Mouse (Mus musculus) kidney, embryonic 14.5 days (tissue): ENCODE measurements at regions not wholly inside any gene's neighbourhood (a gene's known extent, or its start where the extent isn't known, plus 50 kb on each side); places are given as distances from the start of the nearest gene placed in this dataset.

Source experiments
- ATAC-seq: fragments of 200-750 bp; cut with Nextera tagmentation; 2 replicates; pipeline ENCODE4 v1.8.0; 2017; ENCODE audit warnings: moderate number of reproducible peaks, mild to moderate bottlenecking, moderate TSS enrichment, moderate library complexity; ENCODE audit not compliant: low FRiP score, low TSS enrichment
- H3K27ac ChIP-seq: fragments of 300-500 bp; sonication (generic); 2 replicates; pipeline ENCODE4 v1.5.1; 2014; ENCODE audit warnings: low read depth, mild to moderate bottlenecking, low read length, moderate library complexity, mixed read lengths
- H3K27me3 ChIP-seq: fragments of 300-500 bp; sonication (generic); 2 replicates; pipeline ENCODE4 v1.6.1; 2014; ENCODE audit warnings: mild to moderate bottlenecking, low read length; ENCODE audit not compliant: control insufficient read depth, insufficient read depth
- H3K36me3 ChIP-seq: fragments of 300-500 bp; sonication (generic); 2 replicates; pipeline ENCODE4 v1.6.1; 2014; ENCODE audit warnings: low read length, mixed read lengths; ENCODE audit not compliant: control insufficient read depth, insufficient read depth
- H3K4me1 ChIP-seq: fragments of 300-500 bp; sonication (generic); 2 replicates; pipeline ENCODE4 v1.6.1; 2014; ENCODE audit warnings: low read length, mixed read lengths; ENCODE audit not compliant: control insufficient read depth, insufficient read depth
- H3K4me2 ChIP-seq: fragments of 300-500 bp; sonication (generic); replicated peaks from 2 replicates; pipeline ENCODE4 v1.6.1; 2014; ENCODE audit warnings: low read depth, mild to moderate bottlenecking, low read length
- H3K4me3 ChIP-seq: fragments of 300-500 bp; sonication (generic); 2 replicates; pipeline ENCODE4 v1.5.1; 2014; ENCODE audit warnings: mild to moderate bottlenecking, low read length
- H3K9ac ChIP-seq: fragments of 300-500 bp; sonication (generic); 2 replicates; pipeline ENCODE4 v1.6.1; 2014; ENCODE audit warnings: low read depth, mild to moderate bottlenecking, low read length, moderate library complexity
- H3K9me3 ChIP-seq: fragments of 300-500 bp; sonication (generic); 2 replicates; pipeline ENCODE4 v1.6.1; 2016; ENCODE audit warnings: low read length; ENCODE audit not compliant: control insufficient read depth
- WGBS: fragments of 180-500 bp; shearing (Covaris S2); extraction: QIAGEN DNeasy Blood & Tissue Kit; methylation state at CpG from one replicate; pipeline ENCODE4 v1.1.7; 2014; 5-methylcytosine and 5-hydroxymethylcytosine counted together

DNA sequence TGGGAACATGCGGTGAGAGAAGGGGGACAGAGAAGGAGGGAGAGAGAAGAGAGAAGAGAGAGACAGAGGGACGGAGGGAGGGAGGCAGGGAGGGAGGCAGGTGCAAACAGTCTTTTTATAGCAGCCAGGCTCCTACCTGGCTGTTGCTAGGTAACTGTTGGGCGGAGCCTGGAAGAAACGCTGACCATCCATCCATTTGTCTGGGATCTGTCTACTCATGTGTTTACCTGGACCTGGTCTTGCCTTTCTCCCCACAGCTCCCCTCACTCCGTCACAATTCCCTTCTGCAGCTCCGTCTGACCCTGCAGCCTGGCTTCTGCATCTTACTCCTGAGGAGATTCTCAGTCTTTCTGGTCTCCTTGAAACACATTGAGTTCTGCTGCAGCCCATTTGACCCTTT is 144.5 kb downstream of the Ddx11 start:
- H3K4me2 ChIP-seq, result no peak overlapping the region
- no peak overlapping the region for H3K4me3 ChIP-seq
- no peaks in the 10 kb centered on the region for H3K36me3 ChIP-seq
- H3K27ac ChIP-seq, result no peak overlapping the region
- 53% methylated on average over 6 of the region's 6 CpGs for WGBS
- H3K4me1 ChIP-seq, result no peaks in the 10 kb centered on the region
- H3K9me3 ChIP-seq, result no peaks in the 10 kb centered on the region
- no peak for ATAC-seq
- no peak overlapping the region for H3K9ac ChIP-seq
- H3K27me3 ChIP-seq, result no peaks in the 10 kb centered on the region; the same call in 1 of the 2 replicates

DNA sequence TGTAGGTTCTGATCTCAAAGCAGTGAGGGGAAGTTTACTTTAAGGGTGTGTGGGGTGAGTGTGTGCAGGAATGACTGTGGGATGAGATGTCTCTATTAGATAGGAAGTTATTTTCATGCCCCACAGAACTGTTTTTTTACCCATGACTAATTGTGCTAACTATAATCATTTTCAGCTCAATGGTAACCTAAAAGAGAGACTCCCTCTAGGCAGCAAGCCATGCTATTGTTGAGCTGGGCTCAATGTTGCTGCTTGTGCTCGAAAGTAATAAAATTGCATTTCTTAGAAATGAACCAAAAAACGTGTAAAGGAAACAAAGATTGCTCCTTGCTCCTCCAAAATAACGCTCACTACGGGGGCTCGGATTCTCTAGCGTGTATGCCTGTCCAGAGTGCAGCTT is 146.2 kb downstream of the Ddx11 start:
- H3K4me3 ChIP-seq, result no peak overlapping the region
- no peak overlapping the region for H3K4me2 ChIP-seq
- ATAC-seq, result no peak
- no peak overlapping the region for H3K27ac ChIP-seq
- H3K27me3 ChIP-seq, result no peaks in the 10 kb centered on the region; the same call in 1 of the 2 replicates
- H3K36me3 ChIP-seq, result no peaks in the 10 kb centered on the region
- no peak overlapping the region for H3K9ac ChIP-seq
- no peaks in the 10 kb centered on the region for H3K9me3 ChIP-seq
- WGBS, result 78% methylated on average over 6 of the region's 6 CpGs
- no peaks in the 10 kb centered on the region for H3K4me1 ChIP-seq

DNA sequence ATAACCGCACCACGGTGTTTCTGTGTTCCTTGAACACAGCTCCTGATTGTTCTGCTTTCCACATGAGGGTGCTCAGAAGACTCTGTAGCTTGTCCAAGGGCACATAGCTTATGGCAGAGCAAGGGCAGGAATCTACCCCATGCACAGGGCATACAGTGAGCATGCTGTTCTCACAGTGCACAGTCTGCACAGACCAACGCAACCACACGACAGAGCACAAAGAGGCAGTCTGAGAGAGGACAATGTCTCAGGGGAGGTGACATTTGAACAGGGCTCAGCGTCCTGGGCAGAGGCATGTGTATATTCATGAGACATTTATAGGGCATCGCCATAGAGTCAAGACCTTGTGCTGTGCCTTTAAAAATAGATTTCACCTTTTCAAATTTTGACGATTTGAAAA is 148.6 kb downstream of the Ddx11 start:
- ATAC-seq, result no peak
- Histone ChIP-seq H3K9me3 (no peaks in the 10 kb centered on the region), H3K4me2 (no peak overlapping the region), H3K4me3 (no peak overlapping the region), H3K4me1 (no peaks in the 10 kb centered on the region), H3K27ac (no peak overlapping the region), H3K36me3 (no peaks in the 10 kb centered on the region), H3K9ac (no peak overlapping the region), H3K27me3 (no peaks in the 10 kb centered on the region; the same call in 1 of the 2 replicates)
- 87% methylated on average over 7 of the region's 7 CpGs for WGBS

DNA sequence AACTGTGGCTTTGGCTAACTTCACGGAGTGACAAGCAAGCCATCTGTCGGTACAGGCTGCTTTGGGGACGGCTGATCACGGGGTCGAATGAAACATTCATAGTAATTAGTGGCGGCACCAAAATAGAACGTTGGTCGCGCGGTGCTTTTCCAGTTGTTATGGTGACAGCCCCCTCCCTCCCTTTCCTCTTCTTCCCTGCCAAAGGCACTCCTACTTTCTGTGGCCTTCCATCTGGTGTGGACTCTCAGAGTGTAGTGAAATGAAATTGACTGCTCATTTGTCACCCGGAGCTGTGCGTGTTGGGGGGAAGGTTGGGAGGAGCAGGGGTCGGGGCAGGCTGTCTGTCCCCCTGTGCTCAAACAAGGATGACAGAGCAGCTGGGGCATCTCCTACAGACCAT is 153.5 kb downstream of the Ddx11 start:
- no peak overlapping the region for H3K27ac ChIP-seq
- no peaks in the 10 kb centered on the region for H3K4me1 ChIP-seq
- H3K4me3 ChIP-seq, result no peak overlapping the region
- WGBS, result 36% methylated on average over 13 of the region's 13 CpGs
- H3K27me3 ChIP-seq, result no peaks in the 10 kb centered on the region
- H3K9me3 ChIP-seq, result no peaks in the 10 kb centered on the region
- 0 out of 2 replicates have a peak, but pooled peaks have one; percentile 43 for ATAC-seq
- no peak overlapping the region for H3K9ac ChIP-seq
- H3K4me2 ChIP-seq, result no peak overlapping the region; the same call in 1 of the 2 replicates
- no peaks in the 10 kb centered on the region for H3K36me3 ChIP-seq

DNA sequence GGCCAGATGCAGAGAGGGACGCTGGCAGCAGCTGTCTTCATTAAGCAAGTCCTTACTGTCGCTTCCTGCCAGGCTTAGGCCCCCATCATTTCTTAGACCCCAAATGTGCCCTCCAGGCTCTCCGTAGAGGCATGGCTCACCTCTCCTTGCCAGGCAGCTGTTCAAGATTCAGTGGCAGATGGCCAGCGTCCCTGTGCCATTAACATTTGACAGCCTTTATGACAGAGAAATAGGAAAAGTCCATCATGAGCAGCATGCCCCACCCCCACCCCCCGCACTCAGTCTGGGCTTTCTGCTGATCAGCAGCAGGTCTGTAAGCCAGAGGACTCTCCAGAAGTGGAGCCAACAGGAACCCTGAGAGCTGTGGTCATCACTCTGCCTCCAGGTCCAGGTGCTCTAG is 154.7 kb downstream of the Ddx11 start:
- H3K9ac ChIP-seq, result no peak overlapping the region
- no peaks in the 10 kb centered on the region for H3K9me3 ChIP-seq
- no peaks in the 10 kb centered on the region for H3K4me1 ChIP-seq
- H3K27ac ChIP-seq, result no peak overlapping the region
- no peak overlapping the region for H3K4me2 ChIP-seq
- WGBS, result 75% methylated on average over 5 of the region's 5 CpGs
- no peaks in the 10 kb centered on the region for H3K36me3 ChIP-seq
- ATAC-seq, result no peak
- H3K27me3 ChIP-seq, result no peaks in the 10 kb centered on the region
- H3K4me3 ChIP-seq, result no peak overlapping the region

DNA sequence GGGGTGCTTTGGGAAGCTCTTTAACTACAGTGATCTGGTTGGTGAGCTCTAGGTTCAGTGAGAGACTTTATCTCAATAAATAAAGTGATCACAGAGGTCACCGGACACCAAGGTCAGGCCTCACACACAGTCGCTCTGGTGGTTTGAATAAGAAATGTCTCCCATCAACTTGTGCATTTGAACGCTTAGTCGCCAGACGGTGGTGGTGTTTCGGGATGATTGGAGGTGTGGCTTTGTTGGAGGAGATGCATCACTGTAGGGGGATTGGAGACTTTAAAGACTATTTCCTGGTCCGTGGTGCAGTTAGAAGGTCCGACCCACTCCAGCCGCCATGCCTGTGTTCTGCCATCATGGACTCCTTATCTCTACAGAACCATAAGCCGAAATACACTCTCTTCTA is 162.0 kb downstream of the Ddx11 start:
- no peak overlapping the region for H3K4me3 ChIP-seq
- H3K4me2 ChIP-seq, result no peak overlapping the region

More for the DNA sequence above, 162.0 kb downstream of the Ddx11 start:
- WGBS, result 93% methylated on average over 10 of the region's 10 CpGs
- no peak for ATAC-seq
- Histone ChIP-seq H3K9me3 (no peaks in the 10 kb centered on the region), H3K27me3 (no peaks in the 10 kb centered on the region), H3K27ac (no peak overlapping the region), H3K9ac (no peak overlapping the region), H3K36me3 (no peaks in the 10 kb centered on the region), H3K4me1 (no peaks in the 10 kb centered on the region)
